Mouse (Mus musculus) inflammation-experienced regulatory T-cells, adult 16 weeks (primary cell): ENCODE data around the gene Bcat1. TPM values are rescaled to one million over a fixed set of nuclear protein-coding genes. Genes with fewer than 3 reads are reported as not detected.

Experiments used
- polyA plus RNA-seq: library from polyadenylated mRNA; unstranded; fragments of 100-300 nt; shearing (Covaris generic); gene quantifications from one replicate; pipeline ENCODE4 v1.2.1, GENCODE M21; 2017

Bcat1 gene
- 10.0 TPM for polyA plus RNA-seq

GRCm38 (mm10) chr6:145075548-145076224 lies at the start of gene Bcat1:
TSS of gene Bcat1 (minus strand) at chr6:145076184.

GRCm38 (mm10) chr6:145115476-145116097 lies 39.6 kb upstream of the Bcat1 start, which contains the start of gene Lrmp:
TSS of gene Lrmp (plus strand) at chr6:145115653.

Other genes with a start within 250 kb of the Bcat1 start
- gene Lrmp, start 39.5 kb upstream of the Bcat1 start, polyA plus RNA-seq = 277 TPM
- 0.54 TPM for gene Casc1, start 134.8 kb upstream of the Bcat1 start, polyA plus RNA-seq
- gene Etfrf1, start 134.9 kb upstream of the Bcat1 start, polyA plus RNA-seq = 31.0 TPM
- gene Kras, start 174.1 kb upstream of the Bcat1 start, polyA plus RNA-seq = 15.8 TPM